Mouse (Mus musculus): ENCODE measurements around the gene Nkx6-1.

Nkx6-1 gene

GRCm38 (mm10) chr5:101659411-101659971 is 5.3 kb downstream of the Nkx6-1 start:
- DNase-seq (ENCODE audit: low spot score in 2 of 2), result no peak

DNA sequence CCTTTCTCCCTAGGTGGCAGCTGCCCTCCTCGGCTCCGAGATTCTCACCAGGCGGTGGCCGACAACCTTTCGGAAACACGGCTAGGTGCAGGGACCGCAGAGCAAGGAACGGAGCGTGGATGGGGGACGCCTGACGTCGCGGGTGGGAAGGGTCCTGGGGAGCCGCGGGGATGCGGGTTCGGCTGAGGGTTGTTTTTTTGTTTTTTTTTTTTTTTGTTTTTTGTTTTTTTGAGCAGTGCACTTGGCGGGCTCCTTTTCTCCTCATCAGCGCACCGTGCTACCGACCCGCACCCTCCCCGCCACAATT is 5.9 kb downstream of the Nkx6-1 start:
- no peak for DNase-seq (ENCODE audit: low spot score in 2 of 2)

DNA sequence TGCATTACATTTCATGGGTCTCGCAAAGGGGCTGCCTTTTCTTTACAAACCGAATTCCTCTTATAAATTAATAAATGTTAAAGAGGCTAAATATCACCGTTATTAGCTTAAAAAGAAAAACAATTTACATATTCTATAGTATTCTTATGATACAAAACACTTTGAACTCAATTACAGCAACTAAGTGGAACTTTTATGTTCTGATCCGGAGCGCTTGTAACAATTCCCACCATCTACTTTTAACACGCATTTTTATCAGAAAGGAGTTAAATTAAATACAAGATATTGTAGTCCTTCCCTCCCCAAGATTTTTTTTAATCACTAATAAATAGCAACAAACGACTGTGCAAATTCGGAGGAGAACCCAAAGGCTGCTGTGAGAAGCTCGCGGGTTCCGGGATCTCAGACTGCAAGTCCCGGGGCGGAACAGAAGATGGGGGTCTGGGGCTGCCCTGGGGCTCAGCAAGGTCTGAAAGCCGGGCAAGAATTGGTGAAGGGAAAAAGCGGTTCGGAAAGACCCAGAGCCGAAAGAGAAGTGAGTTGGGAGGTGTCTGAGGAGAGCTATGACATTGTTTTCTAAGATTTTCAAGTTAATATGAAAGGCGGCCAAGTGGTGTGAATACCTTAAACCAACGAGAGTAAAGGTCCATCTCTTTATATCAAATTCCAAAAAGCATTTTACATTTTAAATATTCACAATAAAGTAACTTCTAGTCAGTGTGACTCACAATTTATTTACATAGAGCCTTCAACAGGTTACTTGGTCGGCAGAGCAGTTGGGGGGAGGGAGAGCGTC is 6.4 kb downstream of the Nkx6-1 start:
- DNase-seq (ENCODE audit: low spot score in 2 of 2), result no peak

DNA sequence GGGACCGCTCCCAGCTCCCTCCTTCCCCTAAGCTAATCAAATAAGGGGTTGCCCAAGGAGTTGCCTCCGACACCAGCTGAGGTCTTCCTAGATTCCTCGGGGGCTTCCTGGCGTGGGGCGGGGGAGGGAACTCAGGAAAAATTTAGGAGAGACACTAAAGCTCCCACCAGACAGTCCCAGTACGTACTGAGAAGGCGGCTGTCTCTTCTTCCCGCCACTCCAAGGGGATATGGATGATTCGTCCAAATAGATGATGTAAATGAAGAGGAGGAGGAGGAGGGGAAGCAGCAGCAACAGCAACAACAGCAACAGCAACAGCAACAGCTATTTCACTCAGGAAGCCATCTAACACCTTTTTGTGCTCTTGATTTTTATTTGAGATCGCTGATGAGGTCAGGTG is 7.1 kb downstream of the Nkx6-1 start:
- DNase-seq (ENCODE audit: low spot score in 2 of 2), result no peak

DNA sequence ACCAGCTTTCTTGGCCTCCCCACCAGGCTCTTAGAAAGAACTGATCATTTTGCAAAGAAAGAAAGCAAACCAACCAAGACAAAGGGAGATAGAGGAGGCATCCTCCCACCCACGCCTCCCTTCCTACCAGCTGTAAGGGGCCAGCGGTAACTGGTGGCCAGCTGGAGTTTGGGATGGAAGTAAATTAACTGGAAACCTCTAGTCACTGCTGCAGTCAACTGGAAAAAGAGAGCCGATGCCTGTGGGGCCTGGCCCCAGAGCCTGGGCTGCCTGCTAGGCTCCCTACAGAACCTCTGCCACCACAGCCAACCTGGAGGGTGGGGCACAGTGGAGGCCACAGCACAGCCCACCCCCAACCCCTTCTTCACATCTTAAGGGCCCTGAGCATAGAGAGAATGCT is 8.7 kb downstream of the Nkx6-1 start:
- DNase-seq (ENCODE audit: low spot score in 2 of 2), result no peak

GRCm38 (mm10) chr5:101655418-101655817 is 9.4 kb downstream of the Nkx6-1 start:
- no peak for DNase-seq (ENCODE audit: low spot score in 2 of 2)

- DNase-seq (ENCODE audit: low spot score in 2 of 2), result no peak
Measured at GRCm38 (mm10) chr5:101647726-101648686, 16.8 kb downstream of the Nkx6-1 start.

- no peak for DNase-seq (ENCODE audit: low spot score in 2 of 2)
Measured at GRCm38 (mm10) chr5:101646961-101647575, 17.7 kb downstream of the Nkx6-1 start.

DNA sequence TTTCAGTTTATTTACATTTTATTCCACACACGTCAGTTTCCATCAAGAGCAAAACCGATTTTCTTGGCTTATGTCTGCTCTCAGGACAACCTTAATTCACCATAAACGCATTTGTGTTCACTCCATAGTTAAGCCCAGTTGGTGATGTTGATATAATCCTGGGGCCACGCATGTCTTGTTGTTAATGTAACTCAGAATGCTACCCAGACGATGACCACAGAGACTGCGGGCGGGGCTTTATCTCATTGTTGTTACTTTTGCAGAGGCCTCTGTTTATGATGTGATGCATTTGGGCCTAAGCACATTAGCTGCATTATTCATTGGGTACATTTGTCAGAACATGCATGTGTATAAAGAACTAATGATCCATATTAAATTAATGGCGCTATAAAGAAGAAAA is 19.7 kb downstream of the Nkx6-1 start:
- DNase-seq (ENCODE audit: low spot score in 2 of 2), result no peak

- DNase-seq (ENCODE audit: low spot score in 2 of 2), result no peak
Measured at GRCm38 (mm10) chr5:101638101-101638500, 26.7 kb downstream of the Nkx6-1 start.

All from spleen, postnatal 36 days (tissue).